Mouse (Mus musculus): ENCODE results near the gene Gps2. TPM values are rescaled to one million over a fixed set of nuclear protein-coding genes. Genes with fewer than 3 reads are reported as not detected.

Gene Gps2
- polyA plus RNA-seq, 2 experiments: 79.5 to 82.7 TPM

GRCm38 (mm10) chr11:69936714-69937347 lies 23.1 kb downstream of the Gps2 start:
- H3K27me3 ChIP-seq (ENCODE audit: control insufficient read depth, insufficient read depth, low read length): peaks cover 53% of the 10 kb centered on the region
- no peak overlapping the region for H3K4me3 ChIP-seq (ENCODE audit: insufficient read depth in 1 of 2, low read depth in 2 of 2, low read length in 2 of 2)
- H3K9ac ChIP-seq (replicated peaks): no peak overlapping the region

GRCm38 (mm10) chr11:69937385-69937784 lies 23.7 kb downstream of the Gps2 start:
- WGBS (ENCODE audit: insufficient replicate concordance): 33% methylated on average over 4 of the region's 4 CpGs
- no peak overlapping the region for H3K9ac ChIP-seq (replicated peaks)
- no peak for DNase-seq (ENCODE audit: low read depth in 3 of 3, low spot score in 3 of 3)

More at GRCm38 (mm10) chr11:69936714-69937347, 23.1 kb downstream of the Gps2 start:
- H3K36me3 ChIP-seq (replicated peaks; ENCODE audit: control insufficient read depth, insufficient read depth, low read depth): no peaks in the 10 kb centered on the region
- TF ChIP-seq CTCF (IDR thresholded peaks at IDR 0.05; ENCODE audit: low read depth) (no peak), EP300 (IDR thresholded peaks at IDR 0.05; ENCODE audit: low read depth) (no peak)
- H3K4me2 ChIP-seq (ENCODE audit: low read depth): no peak overlapping the region
- ATAC-seq (ENCODE audit: insufficient read depth) (no peak), DNase-seq (ENCODE audit: low read depth in 3 of 3, low spot score in 3 of 3) (no peak)
- H3K9me3 ChIP-seq (ENCODE audit: control insufficient read depth, low read length): no peaks in the 10 kb centered on the region
- no peak overlapping the region for H3K27ac ChIP-seq
- peaks cover 10 to 12% of the 10 kb centered on the region in 2 experiments for H3K4me1 ChIP-seq (replicated peaks; ENCODE audit: control insufficient read depth in 2 of 2, insufficient read depth in 2 of 2, low read length in 1 of 2)
- WGBS (ENCODE audit: insufficient replicate concordance): 51% methylated on average over 9 of the region's 9 CpGs

GRCm38 (mm10) chr11:69937834-69938233 lies 24.1 kb downstream of the Gps2 start:
- H3K9ac ChIP-seq (replicated peaks): no peak overlapping the region
- WGBS (ENCODE audit: insufficient replicate concordance): 57% methylated on average over 5 of the region's 5 CpGs
- no peak overlapping the region for H3K4me3 ChIP-seq (ENCODE audit: insufficient read depth in 1 of 2, low read depth in 2 of 2, low read length in 2 of 2)
- H3K27ac ChIP-seq: no peak overlapping the region
- no peak overlapping the region for H3K4me2 ChIP-seq (ENCODE audit: low read depth)
- H3K4me1 ChIP-seq (replicated peaks; ENCODE audit: control insufficient read depth in 2 of 2, insufficient read depth in 2 of 2, low read length in 1 of 2): peaks cover 10 to 12% of the 10 kb centered on the region in 2 experiments
- H3K9me3 ChIP-seq (ENCODE audit: control insufficient read depth, low read length): no peaks in the 10 kb centered on the region
- peaks cover 53% of the 10 kb centered on the region for H3K27me3 ChIP-seq (ENCODE audit: control insufficient read depth, insufficient read depth, low read length)
- TF ChIP-seq EP300 (IDR thresholded peaks at IDR 0.05; ENCODE audit: low read depth): no peak
- TF ChIP-seq CTCF (IDR thresholded peaks at IDR 0.05; ENCODE audit: low read depth): no peak
- ATAC-seq (ENCODE audit: insufficient read depth) (no peak), DNase-seq (ENCODE audit: low read depth in 3 of 3, low spot score in 3 of 3) (no peak)
- no peaks in the 10 kb centered on the region; the same call in 1 of the 2 replicates for H3K36me3 ChIP-seq (replicated peaks; ENCODE audit: control insufficient read depth, insufficient read depth, low read depth)

More at GRCm38 (mm10) chr11:69937385-69937784, 23.7 kb downstream of the Gps2 start:
- Histone ChIP-seq H3K27me3 (ENCODE audit: control insufficient read depth, insufficient read depth, low read length) (peaks cover 53% of the 10 kb centered on the region), H3K4me2 (ENCODE audit: low read depth) (no peak overlapping the region), H3K4me1 (replicated peaks; ENCODE audit: control insufficient read depth in 2 of 2, insufficient read depth in 2 of 2, low read length in 1 of 2) (peaks cover 10 to 12% of the 10 kb centered on the region in 2 experiments), H3K4me3 (ENCODE audit: insufficient read depth in 1 of 2, low read depth in 2 of 2, low read length in 2 of 2) (no peak overlapping the region), H3K27ac (no peak overlapping the region), H3K9me3 (ENCODE audit: control insufficient read depth, low read length) (no peaks in the 10 kb centered on the region), H3K36me3 (replicated peaks; ENCODE audit: control insufficient read depth, insufficient read depth, low read depth) (no peaks in the 10 kb centered on the region)
- ATAC-seq (ENCODE audit: insufficient read depth): no peak
- TF ChIP-seq CTCF (IDR thresholded peaks at IDR 0.05; ENCODE audit: low read depth) (no peak), EP300 (IDR thresholded peaks at IDR 0.05; ENCODE audit: low read depth) (no peak)

- H3K27me3 ChIP-seq (ENCODE audit: control insufficient read depth, insufficient read depth, low read length): peaks cover 53% of the 10 kb centered on the region
These were observed 24.8 kb downstream of the Gps2 start for GRCm38 (mm10) chr11:69938401-69938979.

DNA sequence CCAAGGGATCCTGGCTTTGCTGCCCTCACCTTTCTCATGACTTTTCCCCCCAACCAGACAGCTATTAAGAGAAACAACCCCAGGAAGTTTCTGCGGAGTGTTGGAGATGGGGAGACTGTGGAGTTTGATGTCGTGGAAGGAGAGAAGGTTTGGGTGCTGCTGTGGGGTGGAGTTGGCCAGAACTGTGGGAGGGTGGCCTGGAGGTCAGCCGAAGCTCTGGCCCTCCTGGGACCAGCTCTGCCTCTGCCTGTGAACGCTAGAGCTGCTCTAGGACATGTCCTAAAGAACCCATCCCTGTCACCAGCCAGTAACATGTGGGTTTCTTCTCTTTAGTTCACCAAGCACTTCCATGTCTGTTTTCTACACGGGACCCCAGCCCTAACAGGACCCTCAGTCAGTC lies 25.5 kb downstream of the Gps2 start:
- Histone ChIP-seq H3K9ac (replicated peaks) (no peak overlapping the region), H3K4me3 (ENCODE audit: insufficient read depth in 1 of 2, low read depth in 2 of 2, low read length in 2 of 2) (no peak overlapping the region), H3K4me2 (ENCODE audit: low read depth) (no peak overlapping the region), H3K36me3 (replicated peaks; ENCODE audit: control insufficient read depth, insufficient read depth, low read depth) (peaks cover 5% of the 10 kb centered on the region), H3K9me3 (ENCODE audit: control insufficient read depth, low read length) (no peaks in the 10 kb centered on the region), H3K4me1 (replicated peaks; ENCODE audit: control insufficient read depth in 2 of 2, insufficient read depth in 2 of 2, low read length in 1 of 2) (peaks cover 10 to 12% of the 10 kb centered on the region in 2 experiments), H3K27me3 (ENCODE audit: control insufficient read depth, insufficient read depth, low read length) (peaks cover 53% of the 10 kb centered on the region), H3K27ac (no peak overlapping the region)
- TF ChIP-seq CTCF (IDR thresholded peaks at IDR 0.05; ENCODE audit: low read depth): no peak
- no peak for TF ChIP-seq EP300 (IDR thresholded peaks at IDR 0.05; ENCODE audit: low read depth)
- 51% methylated on average over 5 of the region's 5 CpGs for WGBS (ENCODE audit: insufficient replicate concordance)
- no peak for DNase-seq (ENCODE audit: low read depth in 3 of 3, low spot score in 3 of 3)
- no peak for ATAC-seq (ENCODE audit: insufficient read depth)

More at GRCm38 (mm10) chr11:69938401-69938979, 24.8 kb downstream of the Gps2 start:
- Histone ChIP-seq H3K36me3 (replicated peaks; ENCODE audit: control insufficient read depth, insufficient read depth, low read depth) (no peaks in the 10 kb centered on the region; the same call in 1 of the 2 replicates), H3K4me1 (replicated peaks; ENCODE audit: control insufficient read depth in 2 of 2, insufficient read depth in 2 of 2, low read length in 1 of 2) (peaks cover 10 to 12% of the 10 kb centered on the region in 2 experiments), H3K9ac (replicated peaks) (no peak overlapping the region), H3K4me3 (ENCODE audit: insufficient read depth in 1 of 2, low read depth in 2 of 2, low read length in 2 of 2) (no peak overlapping the region), H3K27ac (no peak overlapping the region), H3K9me3 (ENCODE audit: control insufficient read depth, low read length) (no peaks in the 10 kb centered on the region), H3K4me2 (ENCODE audit: low read depth) (no peak overlapping the region)
- 36% methylated on average over 9 of the region's 9 CpGs for WGBS (ENCODE audit: insufficient replicate concordance)
- TF ChIP-seq EP300 (IDR thresholded peaks at IDR 0.05; ENCODE audit: low read depth) (no peak), CTCF (IDR thresholded peaks at IDR 0.05; ENCODE audit: low read depth) (no peak)
- no peak for DNase-seq (ENCODE audit: low read depth in 3 of 3, low spot score in 3 of 3)
- no peak for ATAC-seq (ENCODE audit: insufficient read depth)
